Mouse (Mus musculus) brown adipose tissue, adult 24 weeks (tissue): ENCODE data around the gene Acss1. TPM values are rescaled to one million over a fixed set of nuclear protein-coding genes. Genes with fewer than 3 reads are reported as not detected.

ENCODE experiments used
- H3K27ac ChIP-seq: fragments of 200-500 bp; replicated peaks from 2 replicates; pipeline ENCODE4 v1.5.1; 2012; ENCODE audit warnings: low read depth, mild to moderate bottlenecking, low read length
- H3K4me1 ChIP-seq: fragments of 200-500 bp; 2 replicates; pipeline ENCODE4 v1.6.1; 2012; ENCODE audit warnings: low read length, mixed read lengths; ENCODE audit not compliant: control insufficient read depth, insufficient read depth, insufficient read length
- H3K4me3 ChIP-seq: fragments of 200-500 bp; 2 replicates; pipeline ENCODE4 v1.5.1; 2012; ENCODE audit warnings: low read depth, mild to moderate bottlenecking, low read length, moderate library complexity; ENCODE audit not compliant: insufficient read depth
- polyA plus RNA-seq: library from polyadenylated mRNA; stranded (reverse); fragments of >200 nt; gene quantifications from 2 replicates; pipeline ENCODE4 v1.2.4, GENCODE M21; 2012; ENCODE audit not compliant: missing spikeins, insufficient read depth, insufficient read length

The Acss1 gene
- polyA plus RNA-seq, 1 experiment, result 102 TPM

DNA sequence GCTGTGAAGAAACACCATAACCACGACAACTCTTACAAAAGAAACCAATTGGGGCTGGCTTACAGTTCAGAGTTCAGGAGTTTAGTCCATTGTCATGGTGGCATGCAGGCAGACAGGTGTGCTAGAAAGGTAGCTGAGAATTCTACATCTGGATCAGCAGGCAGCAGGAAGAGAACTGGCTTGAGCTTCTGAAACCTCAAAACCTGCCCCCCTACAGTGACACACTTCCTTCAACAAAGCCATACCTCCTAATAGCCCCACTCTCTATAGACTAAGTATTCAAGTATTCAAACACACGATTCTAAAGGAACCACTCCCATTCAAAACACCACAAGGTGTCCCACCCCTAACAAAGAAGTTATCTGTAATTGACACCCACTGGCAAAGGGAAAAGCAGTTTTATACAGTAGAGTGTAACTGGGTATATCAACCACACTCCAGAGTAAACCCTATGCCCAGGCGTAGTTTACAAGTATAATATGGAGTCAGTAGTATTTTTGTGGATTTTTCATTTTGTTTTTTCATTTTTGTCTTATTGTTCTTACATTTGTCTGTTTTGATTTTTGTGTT is 32.3 kb downstream of the Acss1 start:
- Histone ChIP-seq H3K4me3 (no peak overlapping the region), H3K27ac (no peak overlapping the region)

GRCm38 (mm10) chr2:150629255-150629654 is 39.0 kb downstream of the Acss1 start:
- no peaks in the 10 kb centered on the region for H3K4me1 ChIP-seq
- no peak overlapping the region for H3K4me3 ChIP-seq
- H3K27ac ChIP-seq, result no peak overlapping the region

More for the DNA sequence above, 32.3 kb downstream of the Acss1 start:
- H3K4me1 ChIP-seq, result no peaks in the 10 kb centered on the region

DNA sequence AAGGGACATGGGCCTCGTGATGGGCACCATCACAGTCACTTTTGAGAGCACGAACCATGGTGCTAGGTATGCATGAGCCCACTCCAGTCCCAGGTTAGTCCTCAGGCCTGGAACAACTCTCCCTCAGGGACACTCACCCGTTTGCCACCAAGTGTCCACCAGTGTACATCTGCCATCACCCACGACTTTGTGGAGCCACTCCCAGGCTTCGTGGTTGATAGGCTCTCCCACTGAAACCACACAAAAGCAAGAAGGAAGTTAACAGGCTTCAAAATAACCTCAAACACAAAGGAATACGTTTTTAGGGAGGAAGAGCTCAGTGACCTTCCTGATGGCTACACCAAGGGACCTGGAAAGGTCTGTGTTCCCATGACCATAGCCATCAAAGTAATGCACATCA is 41.2 kb downstream of the Acss1 start:
- H3K4me3 ChIP-seq, result no peak overlapping the region
- no peaks in the 10 kb centered on the region for H3K4me1 ChIP-seq
- no peak overlapping the region for H3K27ac ChIP-seq

DNA sequence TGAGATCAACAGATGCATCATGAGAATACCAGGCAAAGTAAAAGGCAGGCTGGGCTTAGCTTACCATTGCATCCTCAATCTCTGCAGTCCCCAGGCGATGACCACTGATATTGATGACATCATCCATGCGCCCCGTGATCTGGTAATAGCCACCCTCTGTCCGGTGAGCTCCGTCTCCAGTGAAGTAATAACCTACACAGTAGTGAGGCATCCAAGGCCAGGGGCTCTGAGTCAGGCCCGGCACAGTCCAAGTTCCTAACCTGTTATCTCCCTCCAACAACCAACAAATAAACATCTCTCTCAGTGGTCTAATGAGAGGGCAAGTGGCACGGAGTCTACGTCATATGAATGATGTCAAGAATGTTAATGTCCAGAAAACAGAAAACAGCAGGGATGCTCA is 43.4 kb downstream of the Acss1 start:
- Histone ChIP-seq H3K4me3 (no peak overlapping the region), H3K4me1 (no peaks in the 10 kb centered on the region; the same call in 1 of the 2 replicates), H3K27ac (no peak overlapping the region)

GRCm38 (mm10) chr2:150623957-150624356 is 44.3 kb downstream of the Acss1 start:
- Histone ChIP-seq H3K4me1 (no peaks in the 10 kb centered on the region; the same call in 1 of the 2 replicates), H3K4me3 (no peak overlapping the region), H3K27ac (0 out of 2 replicates have a peak overlapping the region, but pooled peaks have one; percentile 6)

GRCm38 (mm10) chr2:150621698-150622097 is 46.6 kb downstream of the Acss1 start:
- Histone ChIP-seq H3K27ac (no peak overlapping the region), H3K4me3 (no peak overlapping the region), H3K4me1 (no peaks in the 10 kb centered on the region; the same call in 1 of the 2 replicates)

GRCm38 (mm10) chr2:150610097-150610496 is 58.2 kb downstream of the Acss1 start:
- H3K4me1 ChIP-seq, result 0 out of 2 replicates have a peak, but pooled peaks cover 2% of the 10 kb centered on the region
- H3K4me3 ChIP-seq, result no peak overlapping the region
- no peak overlapping the region for H3K27ac ChIP-seq

DNA sequence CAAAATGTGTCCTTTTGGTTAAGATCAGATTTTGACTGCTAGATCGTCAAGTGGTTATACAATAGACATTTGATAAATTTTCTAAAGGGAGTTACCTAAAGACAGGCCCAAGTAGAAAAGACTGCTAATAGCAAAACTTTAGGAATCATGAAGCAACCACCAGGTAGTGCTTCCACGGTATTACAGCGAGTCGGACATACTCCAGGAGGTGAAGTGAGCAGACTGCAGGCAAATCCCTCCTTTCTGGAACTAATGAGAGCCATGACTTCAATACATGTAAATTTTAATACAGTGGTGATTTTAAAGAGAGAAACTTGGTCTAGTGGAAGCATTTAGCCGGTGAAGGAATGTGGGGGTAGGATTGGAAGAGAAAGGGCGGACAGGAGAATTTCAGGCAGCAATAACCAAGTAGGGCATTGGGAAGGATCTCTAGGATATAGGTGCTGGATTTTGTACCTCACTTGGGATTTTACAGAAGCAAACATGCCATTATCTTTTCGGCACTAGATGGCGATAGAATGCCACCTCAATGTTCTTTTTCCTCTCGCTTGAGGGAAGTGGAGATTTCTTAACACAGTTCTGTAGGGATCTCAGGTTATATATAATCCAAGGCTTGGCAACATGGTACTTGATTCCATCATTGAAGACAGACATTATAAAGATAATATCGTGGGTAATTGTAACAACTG is 59.3 kb downstream of the Acss1 start:
- H3K4me1 ChIP-seq, result 0 out of 2 replicates have a peak, but pooled peaks cover 2% of the 10 kb centered on the region
- H3K4me3 ChIP-seq, result peak overlapping the region; percentile 94
- H3K27ac ChIP-seq, result no peak overlapping the region; the same call in 1 of the 2 replicates

DNA sequence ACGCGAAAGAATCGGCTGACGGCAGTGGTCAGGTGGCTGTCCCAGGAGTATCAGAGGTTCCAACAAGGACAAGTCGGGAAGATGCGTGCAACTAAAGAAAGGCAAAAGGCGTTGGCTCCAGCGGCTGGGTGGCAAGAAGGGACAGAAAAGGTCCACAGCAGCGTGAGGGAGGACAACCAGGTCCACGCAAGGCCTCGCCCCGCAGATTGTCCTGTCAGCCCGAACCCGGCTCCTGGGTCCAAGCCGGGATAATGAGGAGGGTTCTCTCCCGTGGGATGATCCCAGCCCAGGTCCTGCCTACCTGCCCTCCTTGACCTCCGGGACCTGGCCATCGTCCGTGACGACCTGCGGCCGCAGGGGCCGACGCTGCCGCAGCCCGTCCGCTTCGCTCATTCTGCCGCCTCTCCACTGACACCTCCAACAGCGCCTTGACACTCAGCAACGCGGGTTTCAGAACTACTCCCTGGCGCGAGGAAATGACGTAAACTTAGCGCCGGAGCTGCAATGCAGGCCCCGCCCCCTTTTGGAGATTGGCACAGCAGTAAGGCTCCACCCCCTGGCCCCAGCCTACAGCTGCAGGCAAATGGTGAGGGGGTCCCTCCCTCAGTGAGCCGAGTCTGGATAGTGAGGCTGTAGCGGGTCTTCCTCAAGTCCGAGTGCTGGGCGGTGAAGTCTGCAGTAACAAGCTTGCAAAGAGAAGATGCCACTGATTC is 60.1 kb downstream of the Acss1 start, which contains the start of gene Apmap:
TSS of gene Apmap (minus strand) at position 481 of the 713 bp plus-strand sequence.
- Histone ChIP-seq H3K27ac (peak within 1 kb of the TSS; percentile 67), H3K4me1 (0 out of 2 replicates have a peak, but pooled peaks cover 2% of the 10 kb centered on the region), H3K4me3 (peak within 1 kb of the TSS; percentile 94)

GRCm38 (mm10) chr2:150607086-150607485 is 61.2 kb downstream of the Acss1 start:
- no peak overlapping the region for H3K27ac ChIP-seq
- 0 out of 2 replicates have a peak, but pooled peaks cover 2% of the 10 kb centered on the region for H3K4me1 ChIP-seq
- 0 out of 2 replicates have a peak overlapping the region, but pooled peaks have one; percentile 5 for H3K4me3 ChIP-seq

GRCm38 (mm10) chr2:150604802-150605201 is 63.5 kb downstream of the Acss1 start:
- Histone ChIP-seq H3K4me1 (peaks cover 2% of the 10 kb centered on the region; the same call in 1 of the 2 replicates), H3K27ac (peak overlapping the region; percentile 74), H3K4me3 (no peak overlapping the region)

GRCm38 (mm10) chr2:150602166-150602565 is 66.1 kb downstream of the Acss1 start:
- Histone ChIP-seq H3K27ac (peak overlapping the region; percentile 75), H3K4me3 (no peak overlapping the region), H3K4me1 (peaks cover 5% of the 10 kb centered on the region; the same call in 1 of the 2 replicates)

DNA sequence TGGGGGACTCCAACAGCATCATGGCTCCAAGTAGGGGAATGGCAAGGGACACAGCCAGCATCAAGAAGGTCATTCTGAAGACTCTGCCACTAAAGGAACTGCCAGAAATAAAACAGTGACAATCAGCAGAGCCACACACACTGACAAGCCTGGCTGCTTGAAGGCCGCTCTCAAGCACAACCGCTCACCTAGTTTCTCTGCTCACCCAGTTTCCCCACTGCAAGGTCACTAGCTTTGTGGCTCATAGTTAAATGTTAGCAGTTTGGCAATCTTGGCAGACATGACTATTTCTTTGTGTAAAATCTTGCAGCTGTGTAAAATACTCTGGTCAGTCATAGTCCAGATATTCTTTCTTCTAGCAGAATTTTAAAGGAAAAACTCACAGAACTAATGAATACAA is 68.0 kb downstream of the Acss1 start:
- Histone ChIP-seq H3K4me1 (peaks cover 7% of the 10 kb centered on the region), H3K4me3 (peak overlapping the region; percentile 74), H3K27ac (peak overlapping the region; percentile 100)

GRCm38 (mm10) chr2:150595411-150596190 is 72.7 kb downstream of the Acss1 start:
- H3K4me1 ChIP-seq, result peaks cover 7% of the 10 kb centered on the region
- no peak overlapping the region; the same call in 1 of the 2 replicates for H3K27ac ChIP-seq
- no peak overlapping the region for H3K4me3 ChIP-seq
